Mouse (Mus musculus) neutrophil, adult 5-6 weeks (primary cell): ENCODE data around the gene Steap2. TPM values are rescaled to one million over a fixed set of nuclear protein-coding genes. Genes with fewer than 3 reads are reported as not detected.

Experiments
- ATAC-seq: fragments of 151-379, 151-347 bp; 2 replicates; pipeline ENCODE4 v1.8.0; 2017; ENCODE audit warnings: mild to moderate bottlenecking, moderate TSS enrichment; ENCODE audit not compliant: insufficient number of reproducible peaks, poor library complexity, low FRiP score, severe bottlenecking; ENCODE audit errors: extremely low read depth
- total RNA-seq: library from RNA; stranded (forward); fragments of 200-1000 nt; gene quantifications from 2 replicates; pipeline ENCODE4 v1.2.3, GENCODE M21; 2017

The Steap2 gene
- total RNA-seq, 1 experiment from 2014 or later, result not detected

DNA sequence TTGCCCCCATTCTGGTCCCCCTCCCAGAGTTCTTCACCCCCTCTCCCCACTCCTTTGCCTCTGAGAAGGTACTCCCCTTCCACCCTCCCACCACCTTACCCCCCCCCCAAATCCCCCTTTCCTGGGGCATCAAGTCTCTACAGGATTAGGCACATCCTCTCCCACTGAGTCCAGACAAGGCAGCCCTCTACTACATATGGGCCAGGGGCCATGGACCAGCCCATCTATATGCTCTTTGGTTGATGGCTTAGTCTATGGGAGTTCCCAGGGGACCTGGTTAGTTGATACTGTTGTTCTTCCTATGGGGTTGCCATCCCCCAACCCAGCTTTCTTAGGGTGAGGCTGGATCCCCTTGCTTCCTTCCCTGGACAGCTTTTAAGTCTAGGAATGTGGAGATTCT is 14.9 kb downstream of the Steap2 start:
- ATAC-seq, result no peak

DNA sequence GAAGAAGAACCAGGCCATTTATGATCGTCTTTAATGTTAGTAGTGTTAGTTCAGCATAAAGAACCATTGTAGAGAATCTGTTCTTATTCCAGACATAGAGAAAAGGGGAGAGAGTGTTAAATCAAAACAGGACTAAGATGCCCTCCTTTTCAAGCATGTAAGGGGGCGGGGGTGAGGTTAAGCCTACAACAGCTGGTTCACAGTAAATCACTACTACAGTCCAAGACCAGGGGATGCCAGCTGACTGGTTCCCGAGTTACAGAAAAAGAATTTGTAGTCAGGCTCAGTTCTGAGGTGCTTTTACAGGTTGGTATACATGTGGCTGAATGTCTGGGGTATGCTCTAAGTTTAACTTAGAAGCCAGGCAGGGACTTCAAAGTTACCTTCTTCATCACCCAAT is 18.3 kb downstream of the Steap2 start:
- no peak for ATAC-seq

DNA sequence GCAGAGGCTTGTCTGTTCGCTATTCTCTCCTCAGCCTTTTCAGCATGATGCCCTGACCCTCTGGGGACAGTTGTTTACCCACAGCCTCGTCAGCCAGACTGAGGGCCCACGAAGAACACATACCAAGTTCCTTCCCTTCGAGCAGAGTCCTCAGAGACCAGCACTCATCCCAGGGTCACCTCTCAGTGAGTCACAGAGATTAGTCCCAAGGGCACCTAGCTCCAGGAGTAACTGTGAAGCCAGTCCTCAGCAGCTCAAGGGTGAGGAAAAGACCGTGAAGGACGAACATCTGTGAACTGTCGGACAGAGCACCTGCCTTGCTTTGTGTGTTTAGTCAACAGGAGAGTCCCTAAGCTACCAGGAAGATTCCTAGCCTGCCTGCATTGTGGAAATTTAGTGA is 25.5 kb downstream of the Steap2 start:
- no peak for ATAC-seq

DNA sequence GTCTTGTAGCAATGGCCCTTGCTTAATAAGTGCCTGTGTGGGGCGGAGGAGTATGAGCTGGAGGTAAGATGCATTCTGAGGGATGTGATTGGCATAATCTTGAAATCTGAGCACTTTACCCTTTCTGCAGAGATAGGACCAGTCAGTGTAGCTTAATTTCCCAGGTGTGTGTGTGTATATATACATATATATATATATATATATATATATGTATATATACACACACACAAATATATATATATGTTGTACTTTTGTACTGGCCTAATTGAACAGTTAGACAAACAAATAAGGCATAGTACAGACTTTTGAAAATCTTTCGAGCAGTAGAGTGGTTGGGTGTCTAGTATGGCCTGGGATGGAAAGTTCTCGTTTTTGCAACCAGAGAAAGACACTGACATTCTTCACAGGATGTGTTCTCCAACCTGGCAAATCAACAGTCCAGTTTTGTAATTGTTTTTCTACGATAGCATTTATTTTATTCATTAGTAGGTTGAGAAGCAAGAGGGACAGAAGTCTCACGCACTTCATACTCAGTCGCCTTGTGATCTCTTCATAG is 29.9 kb downstream of the Steap2 start:
- no peak for ATAC-seq

DNA sequence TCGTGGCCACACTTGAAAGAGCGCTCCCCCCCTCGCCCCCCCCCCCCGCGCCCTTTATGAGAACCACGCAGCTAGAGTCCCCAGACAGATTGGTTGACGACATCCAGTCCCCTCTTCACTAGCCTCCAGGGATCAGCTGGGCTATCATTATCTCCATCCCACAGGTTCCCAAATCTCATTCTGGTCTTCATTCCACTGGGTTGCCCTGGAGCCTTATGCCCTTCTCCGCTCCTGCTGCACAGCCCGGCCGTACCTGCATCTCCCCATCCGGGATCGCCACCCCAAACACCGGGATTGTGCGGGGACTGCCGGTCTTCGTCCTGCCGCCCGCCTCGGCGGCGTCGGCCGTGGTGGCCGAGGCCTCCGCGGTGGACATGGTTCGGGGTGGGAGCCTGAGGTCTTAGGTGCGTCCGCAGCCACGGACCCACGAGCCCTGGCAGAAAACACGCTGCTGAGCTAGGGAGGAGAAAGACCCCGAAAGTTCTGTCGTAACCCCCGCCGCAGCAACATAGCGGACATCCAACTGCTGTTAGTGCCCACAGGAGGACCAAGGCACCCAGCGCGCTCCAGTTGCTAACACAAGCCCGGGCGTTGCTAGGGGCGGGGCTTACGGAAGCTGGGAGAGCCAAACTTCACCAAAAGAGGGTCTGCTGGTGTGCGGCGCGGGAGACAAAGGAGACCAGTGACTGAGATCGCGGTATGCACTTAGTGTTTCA is 30.6 kb downstream of the Steap2 start, which contains the start of gene Cfap69:
TSS of gene Cfap69 (minus strand) at position 585 of the 716 bp plus-strand sequence.
- no peak for ATAC-seq

DNA sequence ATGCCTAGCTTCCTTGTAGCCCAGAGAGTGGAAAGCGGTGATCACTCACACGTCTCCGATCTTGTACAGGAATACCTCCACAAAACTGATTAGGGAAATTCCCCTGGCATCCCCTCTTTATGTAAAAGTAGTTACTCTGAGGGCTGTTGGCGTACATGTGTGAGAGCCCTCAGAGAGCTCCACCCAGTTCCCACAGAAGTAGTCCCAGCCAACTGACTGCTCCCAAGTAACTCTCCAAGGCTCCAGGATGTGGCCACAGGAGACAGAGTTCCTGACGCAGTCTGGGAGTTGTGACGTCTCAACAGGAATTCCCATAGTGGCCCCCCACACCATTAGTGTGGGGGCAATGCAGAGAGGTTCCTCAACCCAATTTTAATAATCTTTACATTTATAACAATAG is 31.3 kb downstream of the Steap2 start:
- ATAC-seq, result no peak

DNA sequence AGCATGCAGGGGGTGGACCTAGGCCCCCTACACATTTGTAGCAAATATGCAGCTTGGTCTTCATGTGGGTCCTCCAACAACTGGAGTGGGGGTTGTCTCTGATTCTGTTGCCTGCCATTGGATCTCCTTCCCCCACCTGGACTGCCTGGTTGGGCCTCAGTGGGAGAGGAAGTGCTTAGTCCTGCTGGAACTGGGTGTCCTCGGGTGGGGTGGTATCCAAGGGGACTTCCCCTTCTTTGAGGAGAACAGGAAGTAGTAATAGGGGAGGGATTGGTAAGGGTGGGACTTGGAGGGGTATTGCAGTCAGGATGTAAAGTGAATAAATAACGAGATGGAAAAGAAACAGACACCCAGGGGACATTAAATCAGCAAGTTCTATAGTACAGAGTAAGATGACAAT is 35.7 kb downstream of the Steap2 start:
- no peak for ATAC-seq

DNA sequence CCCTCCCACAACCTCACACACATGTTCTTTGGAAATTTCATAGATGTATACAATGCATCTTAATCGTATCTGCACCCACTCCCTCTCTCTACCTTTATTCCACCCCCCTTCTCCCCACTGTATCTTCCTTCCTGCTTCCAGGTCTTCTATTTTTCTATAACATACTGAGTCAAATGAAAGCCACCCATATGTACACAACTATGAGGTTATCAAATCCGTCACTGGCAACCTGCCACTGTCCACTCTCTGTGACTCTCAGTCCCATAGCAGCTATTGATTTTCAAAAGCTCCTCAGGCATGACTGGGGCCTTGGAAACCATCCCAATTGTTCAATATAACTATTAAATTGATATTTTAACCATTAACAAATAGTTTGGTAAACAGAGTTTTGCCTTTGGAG is 36.4 kb downstream of the Steap2 start:
- no peak for ATAC-seq

DNA sequence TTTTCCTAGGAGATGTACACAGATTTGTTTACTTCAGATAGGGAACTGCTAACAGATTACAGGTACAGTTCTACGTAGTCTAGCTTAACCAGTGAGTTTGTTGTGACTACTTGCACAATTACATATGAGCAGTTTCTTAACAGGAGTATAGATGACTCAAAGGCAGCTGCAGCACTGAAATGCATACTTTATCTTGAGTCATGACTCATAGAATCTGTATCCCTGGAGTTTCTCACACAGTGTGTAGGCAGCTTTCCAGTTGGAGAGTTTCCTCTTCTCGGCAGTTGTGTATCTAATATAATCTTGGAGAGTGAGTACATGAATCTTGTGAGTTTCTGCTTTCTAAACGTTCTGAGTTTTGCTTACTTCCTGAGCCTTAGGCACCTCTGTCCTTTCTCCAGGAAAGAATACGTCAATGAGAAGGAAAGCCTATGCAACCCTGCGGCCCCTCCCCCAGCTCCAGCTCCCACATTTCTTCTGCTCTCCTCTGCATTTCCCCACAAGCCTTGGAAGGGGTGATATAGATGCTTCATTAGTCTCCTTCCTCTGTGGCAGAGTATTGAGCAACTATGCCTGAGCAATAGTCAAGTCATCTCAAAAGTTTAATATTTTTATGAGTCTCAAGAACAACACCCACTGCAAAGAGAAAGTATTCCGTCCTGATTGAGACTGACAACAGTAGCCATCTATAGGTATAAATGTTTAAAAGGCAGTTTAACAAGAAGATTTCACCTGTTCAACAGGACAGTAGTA is 45.4 kb downstream of the Steap2 start:
- no peak for ATAC-seq

DNA sequence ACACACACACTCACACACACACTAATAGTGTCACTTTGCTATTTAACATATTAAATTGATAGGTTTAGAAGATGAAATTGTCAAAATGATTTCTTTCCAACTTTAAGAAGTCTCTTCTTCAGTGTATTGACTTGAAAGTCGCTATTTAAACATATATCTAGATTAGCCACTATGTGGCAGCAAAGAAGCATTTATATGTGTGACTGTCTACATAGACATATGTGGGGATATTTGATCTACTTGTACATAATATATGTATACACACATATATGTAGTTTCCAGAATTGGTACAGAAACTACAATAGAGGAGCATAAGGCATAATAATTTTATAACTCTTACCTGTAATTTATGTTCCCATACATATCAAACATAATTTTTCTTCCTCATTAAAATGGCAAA is 48.2 kb downstream of the Steap2 start:
- ATAC-seq, result no peak

DNA sequence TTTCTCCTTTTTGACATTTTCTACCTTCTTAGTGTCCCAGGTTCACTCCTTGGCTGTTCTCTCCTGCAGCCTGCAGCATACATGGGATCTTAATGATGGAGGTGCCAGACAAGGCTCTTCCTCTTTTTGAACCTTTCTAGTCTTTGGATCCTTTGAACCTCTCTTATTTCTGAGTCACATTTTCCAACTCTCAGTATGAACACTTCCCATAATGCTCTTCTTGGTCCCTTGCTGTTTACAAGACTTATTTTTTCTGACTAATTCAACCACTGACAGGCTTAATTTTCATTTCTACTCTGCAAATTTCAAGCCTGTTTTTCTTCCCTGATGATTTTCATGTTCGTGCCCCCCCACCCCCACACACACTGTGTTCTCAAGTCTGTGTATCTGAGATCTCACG is 55.9 kb downstream of the Steap2 start:
- no peak for ATAC-seq

DNA sequence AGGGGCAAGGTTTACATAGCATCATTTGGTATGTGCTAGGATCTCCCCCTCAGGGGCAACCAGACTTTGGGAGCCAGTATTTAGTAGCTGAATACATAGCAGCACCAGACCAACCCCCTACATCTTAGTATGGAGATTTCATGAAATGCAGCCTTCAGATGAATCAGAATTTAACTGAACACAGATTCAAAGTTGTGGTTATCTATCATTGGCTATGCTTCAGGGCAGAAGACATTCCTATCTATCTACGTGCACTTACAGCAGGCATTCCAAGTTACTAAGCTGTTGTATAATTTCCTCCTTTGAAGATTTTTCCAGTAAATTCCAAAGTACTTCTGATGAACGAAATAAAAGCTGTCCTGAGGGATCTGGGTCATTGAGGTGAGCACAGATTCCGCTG is 68.9 kb downstream of the Steap2 start:
- no peak for ATAC-seq

DNA sequence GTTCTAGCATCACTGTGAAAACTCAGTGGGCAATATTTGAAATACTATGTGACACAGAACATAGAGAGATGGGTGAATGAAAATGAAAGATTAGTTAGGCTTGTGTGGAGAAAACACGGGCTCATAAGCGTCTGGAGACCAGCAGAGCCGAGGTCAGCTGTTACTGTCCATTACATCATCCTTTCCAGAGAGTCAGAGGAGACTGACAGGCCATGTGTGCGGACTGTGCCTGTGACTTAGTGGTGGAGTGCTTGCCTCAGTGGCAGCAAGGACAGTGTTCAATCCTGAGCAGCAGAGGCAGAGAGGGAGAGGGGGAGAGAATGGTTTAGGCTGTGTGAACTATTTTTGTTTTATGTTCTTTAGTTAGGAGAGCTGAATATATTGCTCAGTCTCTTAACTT is 76.0 kb downstream of the Steap2 start:
- ATAC-seq, result no peak

Other genes with a start within 250 kb of the Steap2 start
- 0.35 TPM in 1 of 2 replicates, not detected in the other for gene 1700015F17Rik, start 215.4 kb downstream of the Steap2 start, total RNA-seq
- gene Cldn12, start 179.6 kb downstream of the Steap2 start, total RNA-seq, result 0.98 and 1.2 TPM in 2 replicates
- 11.0 and 14.3 TPM in 2 replicates for gene Gtpbp10, start 135.0 kb downstream of the Steap2 start, total RNA-seq
- 0.58 TPM in 1 of 2 replicates, not detected in the other for gene Gm8773, start 120.8 kb downstream of the Steap2 start, total RNA-seq
- not detected in 2 replicates for gene Cfap69, start 30.3 kb downstream of the Steap2 start, total RNA-seq
- gene Steap1, start 54.7 kb upstream of the Steap2 start, total RNA-seq, result not detected in 2 replicates